Mouse (Mus musculus) olfactory bulb, adult 2 months (tissue): ENCODE measurements at regions not wholly inside any gene's neighbourhood (a gene's known extent, or its start where the extent isn't known, plus 50 kb on each side); places are given as distances from the start of the nearest gene placed in this dataset.

Experiments
- CTCF ChIP-seq: fragments of 200-500 bp; IDR thresholded peaks from 2 replicates; pipeline ENCODE4 v1.5.1; 2012; ENCODE audit warnings: low read depth, mild to moderate bottlenecking, low read length, moderate library complexity; ENCODE audit not compliant: insufficient read depth
- POLR2A ChIP-seq: fragments of 200-500 bp; IDR thresholded peaks from 2 replicates; pipeline ENCODE4 v1.6.1; 2012; ENCODE audit warnings: mild to moderate bottlenecking, low read depth, low read length, moderate library complexity; ENCODE audit not compliant: insufficient read depth

DNA sequence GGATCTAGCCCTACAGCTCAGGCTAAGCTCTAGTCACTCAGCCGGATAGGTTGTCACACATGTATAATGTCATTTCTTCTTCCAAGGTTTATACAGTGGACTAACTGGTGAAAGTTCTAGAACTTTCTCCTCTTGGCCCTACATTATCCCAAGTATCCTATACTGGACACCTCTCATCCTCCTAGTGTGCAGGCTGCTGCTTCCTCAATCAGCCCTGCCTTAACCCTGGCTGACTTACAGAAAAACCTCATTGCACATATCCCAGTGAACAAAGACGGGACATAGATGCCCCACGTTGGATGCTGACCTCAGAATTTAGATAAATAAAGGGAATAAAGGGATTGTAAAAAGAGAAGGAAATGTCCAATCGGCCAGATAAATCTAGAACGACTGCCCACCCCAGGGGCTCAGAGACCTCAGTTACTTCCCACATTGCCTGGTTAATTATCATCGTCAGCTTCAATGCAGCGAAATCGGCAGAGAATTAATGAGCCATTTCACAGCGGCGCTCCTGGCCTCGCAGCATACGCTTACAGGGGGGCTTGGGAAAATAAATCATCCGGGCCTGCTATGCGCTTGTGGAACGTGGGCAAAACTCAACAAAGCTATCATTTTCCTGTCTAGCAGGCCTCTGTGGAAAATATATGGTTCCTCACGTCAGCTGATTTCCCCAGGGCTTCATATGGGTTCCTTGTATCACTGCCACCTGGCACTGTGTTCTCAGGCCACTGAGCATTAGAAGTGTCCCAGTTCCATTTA lies 145.5 kb upstream of the Arl4c start:
- no peak for TF ChIP-seq CTCF
- no peak for TF ChIP-seq POLR2A
